Mouse (Mus musculus): ENCODE measurements around the gene Tgm3.

DNA sequence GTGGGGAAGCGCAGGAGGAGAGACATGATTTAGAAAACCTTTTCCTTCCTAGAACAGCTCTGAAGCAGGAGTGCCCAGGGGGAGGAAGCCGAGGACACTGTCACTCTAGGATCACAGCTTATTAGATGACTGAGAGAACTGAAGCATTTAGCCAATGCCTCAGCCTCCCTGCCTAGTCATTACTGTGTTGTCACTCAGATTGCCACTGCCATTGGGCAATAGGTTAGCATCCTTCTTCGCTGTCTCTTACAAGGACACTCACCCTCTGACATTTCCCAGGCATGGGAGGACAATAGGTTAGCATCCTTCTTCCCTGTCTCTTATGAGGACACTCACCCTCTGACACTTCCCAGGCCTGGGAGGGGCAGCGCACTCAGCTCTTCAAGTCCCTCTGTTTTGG is 31.7 kb downstream of the Tgm3 start:
- TF ChIP-seq CTCF (IDR thresholded peaks at IDR 0.05) (no peak), EP300 (IDR thresholded peaks at IDR 0.05) (no peak)
